Mouse (Mus musculus) brain, embryonic 14.5 days (tissue): ENCODE results near the gene Whrn.

Experiments
- CTCF ChIP-seq: fragments of 200-500 bp; IDR thresholded peaks from 2 replicates; pipeline ENCODE4 v1.5.1; 2012; ENCODE audit warnings: inconsistent platforms, mild to moderate bottlenecking, moderate library complexity, borderline replicate concordance; ENCODE audit not compliant: insufficient read depth, insufficient read length; ENCODE audit errors: extremely low read depth
- POLR2A ChIP-seq: fragments of 200-500 bp; IDR thresholded peaks from 2 replicates; pipeline ENCODE4 v1.6.1; 2012; ENCODE audit warnings: mild to moderate bottlenecking, inconsistent platforms, borderline replicate concordance; ENCODE audit not compliant: poor library complexity, insufficient read depth, insufficient read length, severe bottlenecking; ENCODE audit errors: extremely low read depth

GRCm38 (mm10) chr4:63383474-63383873 is 112.3 kb downstream of the Whrn start:
- TF ChIP-seq CTCF: no peak
- no peak for TF ChIP-seq POLR2A
